Mouse (Mus musculus) embryonic facial prominence, embryonic 14.5 days (tissue): Measurements from ENCODE around the gene Anapc13. TPM values are rescaled to one million over a fixed set of nuclear protein-coding genes. Genes with fewer than 3 reads are reported as not detected.
A peak's percentile ranks its signal among the peaks of the same experiment; 100 is the strongest.

Experiments used
- ATAC-seq: fragments of 200-750 bp; cut with Nextera tagmentation; 2 replicates; pipeline ENCODE4 v1.8.0; 2017; ENCODE audit warnings: low read depth, moderate number of reproducible peaks, moderate TSS enrichment
- DNase-seq: peaks from one replicate; pipeline ENCODE4 v3.0.0-alpha.2; 2015; ENCODE audit warnings: low spot score
- H3K27ac ChIP-seq: fragments of 300-500 bp; sonication (generic); replicated peaks from 2 replicates; pipeline ENCODE4 v1.5.1; 2014; ENCODE audit warnings: low read depth, mild to moderate bottlenecking, low read length, moderate library complexity
- H3K27me3 ChIP-seq: fragments of 300-500 bp; sonication (generic); replicated peaks from 2 replicates; pipeline ENCODE4 v1.6.1; 2014; ENCODE audit warnings: low read length; ENCODE audit not compliant: control insufficient read depth, insufficient read depth
- H3K36me3 ChIP-seq: fragments of 300-500 bp; sonication (generic); 2 replicates; pipeline ENCODE4 v1.6.1; 2014; ENCODE audit warnings: low read length, mixed read lengths; ENCODE audit not compliant: control insufficient read depth, insufficient read depth
- H3K4me1 ChIP-seq: fragments of 300-500 bp; sonication (generic); 2 replicates; pipeline ENCODE4 v1.6.1; 2014; ENCODE audit warnings: antibody characterized with exemption, low read length; ENCODE audit not compliant: control insufficient read depth, insufficient read depth
- H3K4me2 ChIP-seq: fragments of 300-500 bp; sonication (generic); 2 replicates; pipeline ENCODE4 v1.6.1; 2014; ENCODE audit warnings: low read depth, mild to moderate bottlenecking, low read length, moderate library complexity, mixed read lengths
- H3K4me3 ChIP-seq: fragments of 300-500 bp; sonication (generic); 2 replicates; pipeline ENCODE4 v1.5.1; 2014; ENCODE audit warnings: low read depth, mild to moderate bottlenecking, low read length
- H3K9ac ChIP-seq: fragments of 300-500 bp; sonication (generic); 2 replicates; pipeline ENCODE4 v1.6.1; 2014; ENCODE audit warnings: low read depth, mild to moderate bottlenecking, low read length, moderate library complexity, mixed read lengths
- H3K9me3 ChIP-seq: fragments of 300-500 bp; sonication (generic); 2 replicates; pipeline ENCODE4 v1.6.1; 2016; ENCODE audit warnings: low read length; ENCODE audit not compliant: control insufficient read depth
- WGBS: fragments of 180-500 bp; shearing (Covaris S2); extraction: QIAGEN DNeasy Blood & Tissue Kit; methylation state at CpG from one replicate; pipeline ENCODE4 v1.1.7; 2014; 5-methylcytosine and 5-hydroxymethylcytosine counted together
- polyA plus RNA-seq: library from polyadenylated mRNA; unstranded; fragments of >200 nt; fragmentation: Nextera tagmentation; extraction: Ambion mirVana; gene quantifications from 2 replicates; pipeline ENCODE4 v1.2.1, GENCODE M21; 2014

Anapc13 gene
- polyA plus RNA-seq, 1 experiment from 2014 or later = 190 TPM

DNA sequence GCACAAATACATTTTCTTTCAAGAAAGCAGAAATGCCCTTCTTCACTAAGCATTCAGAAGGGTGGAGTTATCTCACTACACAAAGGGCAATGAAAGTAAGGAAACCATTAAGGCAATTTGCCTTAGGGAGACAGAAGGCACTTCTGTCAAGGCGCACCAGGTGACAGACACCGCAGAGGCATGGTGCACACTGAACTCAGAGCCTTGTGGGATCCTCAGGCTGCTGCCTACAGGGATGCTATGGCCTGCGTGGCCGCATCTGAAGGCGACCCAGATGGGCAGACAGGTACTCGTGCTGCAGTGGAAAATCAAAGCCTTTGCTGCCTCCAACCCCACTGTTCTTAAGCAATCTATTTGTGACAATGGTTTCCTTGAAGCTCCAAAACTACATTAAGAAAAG, 20.9 kb upstream of the Anapc13 start:
- 73% methylated on average over 6 of the region's 6 CpGs for WGBS
- ATAC-seq = no peak
- Histone ChIP-seq H3K36me3 (peaks cover 31% of the 10 kb centered on the region), H3K4me3 (no peak overlapping the region), H3K9me3 (no peaks in the 10 kb centered on the region), H3K4me1 (no peaks in the 10 kb centered on the region), H3K4me2 (no peak overlapping the region), H3K27ac (no peak overlapping the region), H3K27me3 (no peaks in the 10 kb centered on the region), H3K9ac (no peak overlapping the region)
- no peak for DNase-seq

DNA sequence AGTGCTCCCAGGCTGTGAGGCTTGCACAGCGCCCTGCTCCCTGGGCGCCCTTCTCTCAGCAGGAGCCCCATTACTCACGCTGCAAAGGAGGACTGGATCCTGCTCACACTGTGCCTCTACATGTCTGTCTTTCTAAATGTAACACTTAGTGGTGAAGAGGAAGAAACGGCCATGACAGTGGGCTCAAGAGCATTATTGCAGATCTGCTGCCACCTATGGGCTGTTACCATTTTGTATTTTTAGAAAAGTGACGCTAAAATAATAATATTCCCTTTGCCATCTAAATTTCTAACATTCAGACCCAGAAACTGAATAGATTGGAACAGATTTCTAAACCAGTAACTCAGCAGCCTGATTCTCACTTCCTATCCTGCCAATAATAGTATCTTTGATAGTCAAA, 18.6 kb upstream of the Anapc13 start:
- WGBS = 70% methylated on average over 5 of the region's 5 CpGs
- no peaks in the 10 kb centered on the region for H3K4me1 ChIP-seq
- no peak for ATAC-seq

DNA sequence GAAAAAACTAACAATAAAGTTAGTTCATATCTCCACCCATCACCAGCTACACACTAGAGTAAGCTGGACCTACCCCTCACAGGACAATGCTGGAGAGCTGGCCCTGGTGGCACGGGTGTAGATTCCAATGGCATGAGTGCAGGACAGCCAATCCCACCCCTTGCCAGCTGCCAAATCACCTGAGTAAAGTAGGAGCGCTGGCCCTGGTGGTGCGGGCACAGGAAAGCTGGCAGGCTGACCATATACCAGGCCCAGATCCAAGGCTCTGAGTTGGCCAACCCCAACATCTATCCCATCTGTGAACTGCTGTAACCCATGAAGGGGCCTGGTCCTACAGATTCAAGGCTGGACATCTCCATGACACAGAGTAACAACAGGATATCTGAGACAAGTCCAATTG, 16.9 kb upstream of the Anapc13 start:
- Histone ChIP-seq H3K4me3 (no peak overlapping the region), H3K36me3 (peaks cover 47% of the 10 kb centered on the region), H3K27ac (no peak overlapping the region), H3K4me1 (no peaks in the 10 kb centered on the region), H3K4me2 (no peak overlapping the region), H3K27me3 (no peaks in the 10 kb centered on the region), H3K9ac (no peak overlapping the region), H3K9me3 (no peaks in the 10 kb centered on the region)
- ATAC-seq (no peak), DNase-seq (no peak)
- WGBS = 87% methylated on average over 3 of the region's 3 CpGs

More for the DNA sequence above, 18.6 kb upstream of the Anapc13 start:
- H3K4me2 ChIP-seq = no peak overlapping the region
- H3K36me3 ChIP-seq = peaks cover 40% of the 10 kb centered on the region
- H3K4me3 ChIP-seq = no peak overlapping the region
- no peak overlapping the region for H3K9ac ChIP-seq
- no peaks in the 10 kb centered on the region for H3K9me3 ChIP-seq
- no peak for DNase-seq
- H3K27me3 ChIP-seq = no peaks in the 10 kb centered on the region
- H3K27ac ChIP-seq = no peak overlapping the region

DNA sequence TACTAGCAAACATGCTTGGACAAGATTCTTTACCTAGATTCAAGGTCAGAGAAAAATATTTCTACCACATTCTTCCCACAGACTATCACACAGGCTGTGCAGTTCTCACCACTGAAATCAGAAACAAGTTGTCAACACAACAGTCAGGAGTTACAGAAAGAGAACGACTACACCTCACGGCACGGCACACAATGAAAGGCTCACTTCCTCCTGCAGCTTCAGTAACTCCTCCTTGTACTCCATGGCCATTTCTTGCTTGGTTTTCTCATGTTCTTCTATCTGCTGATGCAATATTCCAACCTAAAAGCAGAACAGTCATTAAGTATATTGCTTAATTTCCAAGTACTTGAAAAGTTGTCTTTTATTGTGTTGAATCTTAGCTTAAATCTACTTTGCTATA, 11.0 kb upstream of the Anapc13 start:
- DNase-seq (no peak), ATAC-seq (no peak)
- Histone ChIP-seq H3K36me3 (peaks cover 55% of the 10 kb centered on the region), H3K27ac (no peak overlapping the region), H3K4me1 (no peaks in the 10 kb centered on the region), H3K27me3 (no peaks in the 10 kb centered on the region), H3K4me3 (no peak overlapping the region), H3K9me3 (no peaks in the 10 kb centered on the region), H3K9ac (no peak overlapping the region), H3K4me2 (no peak overlapping the region)
- WGBS = 73% methylated on average over 3 of the region's 3 CpGs

DNA sequence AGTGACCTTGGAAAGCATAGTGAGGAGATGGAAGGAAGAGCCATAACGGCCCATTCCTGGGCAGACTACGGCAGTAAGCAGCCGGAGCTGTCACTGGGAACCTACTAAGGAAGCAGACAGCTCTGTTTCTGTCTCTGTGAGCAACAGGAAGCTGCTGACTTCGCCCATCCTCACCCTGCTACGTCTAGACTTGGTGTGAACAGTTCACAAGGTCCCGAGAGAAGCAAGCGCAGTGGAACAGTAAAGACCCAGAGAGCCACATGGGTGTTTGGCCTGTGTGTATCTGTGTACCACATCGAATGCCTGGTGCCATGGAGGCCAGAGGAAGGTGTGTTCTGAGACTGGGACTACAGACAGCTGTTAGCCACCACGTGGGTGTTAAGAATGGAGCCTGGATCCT, 9.8 kb upstream of the Anapc13 start:
- WGBS = 83% methylated on average over 9 of the region's 9 CpGs
- Histone ChIP-seq H3K27ac (no peak overlapping the region), H3K9me3 (no peaks in the 10 kb centered on the region), H3K4me2 (no peak overlapping the region), H3K9ac (no peak overlapping the region), H3K4me3 (no peak overlapping the region), H3K27me3 (no peaks in the 10 kb centered on the region), H3K4me1 (0 out of 2 replicates have a peak, but pooled peaks cover under 1% of the 10 kb centered on the region), H3K36me3 (peaks cover 44% of the 10 kb centered on the region)
- no peak for DNase-seq
- no peak for ATAC-seq

DNA sequence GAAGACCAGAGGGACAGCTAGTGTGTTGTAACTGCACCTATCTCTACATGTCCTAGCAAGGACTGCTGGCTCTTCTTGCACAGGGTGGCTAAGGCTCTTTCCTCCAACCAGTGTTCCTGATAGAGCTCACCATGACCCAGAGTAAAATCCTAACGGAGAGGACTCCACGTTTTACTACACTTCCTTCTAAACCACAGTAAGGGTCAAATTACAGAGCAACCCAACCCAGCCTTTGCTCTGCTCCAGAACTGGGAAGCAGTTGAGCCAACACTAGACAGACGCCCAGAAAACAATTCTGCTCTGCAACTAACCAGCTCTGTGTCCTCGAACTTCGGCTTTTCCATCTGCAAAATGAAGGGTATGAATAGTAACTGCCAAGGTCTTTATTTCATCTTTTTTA, 4.7 kb upstream of the Anapc13 start:
- DNase-seq (no peak), ATAC-seq (no peak)
- Histone ChIP-seq H3K4me3 (no peak overlapping the region), H3K27me3 (no peaks in the 10 kb centered on the region), H3K4me1 (peaks cover 6% of the 10 kb centered on the region), H3K4me2 (no peak overlapping the region), H3K27ac (no peak overlapping the region), H3K9ac (no peak overlapping the region), H3K9me3 (no peaks in the 10 kb centered on the region), H3K36me3 (peaks cover 15% of the 10 kb centered on the region)
- 43% methylated on average over 5 of the region's 5 CpGs for WGBS

DNA sequence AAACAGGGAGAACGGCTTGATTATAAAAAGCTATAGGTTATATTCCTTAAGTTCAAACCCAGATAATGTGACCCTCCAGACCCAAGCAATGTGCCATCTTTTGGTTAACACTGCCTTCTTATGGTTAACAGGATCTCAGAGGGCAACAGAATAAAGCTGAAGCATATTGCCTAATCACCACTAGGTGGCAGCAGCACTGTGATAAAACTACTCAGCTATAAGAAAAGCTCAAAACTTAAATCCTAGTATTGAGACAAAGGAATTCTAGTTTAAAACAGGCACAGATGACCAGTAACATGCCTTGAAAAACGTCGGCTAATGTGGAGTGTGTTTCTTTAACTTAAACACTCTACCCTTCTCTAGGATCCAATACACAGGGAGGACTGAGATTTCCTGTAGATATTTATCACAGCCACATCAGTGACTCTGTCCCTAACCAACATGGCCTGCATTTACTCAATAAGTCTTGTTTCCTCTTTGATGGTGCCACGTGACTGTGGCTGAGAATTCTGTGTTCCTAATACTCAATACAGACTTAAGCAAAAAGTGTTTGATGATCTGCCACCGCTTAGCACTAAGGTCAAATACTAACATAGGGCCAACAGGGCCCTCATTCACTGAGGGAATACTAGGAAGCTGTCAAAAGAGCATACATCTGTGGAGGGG, 3.8 kb upstream of the Anapc13 start:
- no peak for ATAC-seq
- peaks cover 12% of the 10 kb centered on the region for H3K36me3 ChIP-seq
- no peak overlapping the region for H3K4me3 ChIP-seq
- H3K4me1 ChIP-seq = peaks cover 10% of the 10 kb centered on the region
- 29% methylated on average over 5 of the region's 5 CpGs for WGBS
- H3K4me2 ChIP-seq = no peak overlapping the region
- no peak overlapping the region for H3K9ac ChIP-seq
- peak overlapping the region; percentile 44; the same call in 1 of the 2 replicates for H3K27ac ChIP-seq
- DNase-seq = peak; percentile 87
- no peaks in the 10 kb centered on the region for H3K27me3 ChIP-seq
- no peaks in the 10 kb centered on the region for H3K9me3 ChIP-seq

DNA sequence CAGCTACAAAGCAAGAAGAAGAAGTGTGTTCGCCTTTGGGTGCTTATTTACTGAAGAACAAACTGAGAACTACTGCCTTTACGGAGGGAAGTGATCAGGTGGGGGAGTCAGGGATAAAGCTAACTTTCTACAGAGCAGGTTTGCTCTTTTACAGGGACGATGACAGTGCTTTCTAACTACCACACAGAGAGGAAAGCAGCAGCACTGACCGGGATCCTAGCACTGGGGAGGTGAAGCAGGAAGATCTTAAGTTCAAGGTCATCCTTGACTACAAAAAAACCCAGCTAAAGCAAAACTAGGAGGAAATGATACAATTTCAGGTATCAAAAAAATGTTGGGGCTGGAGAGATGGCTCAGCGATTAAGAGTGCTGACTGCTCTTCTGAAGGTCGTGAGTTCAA, 3.2 kb upstream of the Anapc13 start:
- Histone ChIP-seq H3K27ac (peak overlapping the region; percentile 44; the same call in 1 of the 2 replicates), H3K4me1 (peaks cover 15% of the 10 kb centered on the region), H3K9ac (no peak overlapping the region), H3K36me3 (peaks cover 12% of the 10 kb centered on the region), H3K4me3 (no peak overlapping the region), H3K27me3 (no peaks in the 10 kb centered on the region), H3K4me2 (no peak overlapping the region), H3K9me3 (no peaks in the 10 kb centered on the region)
- 84% methylated on average over 6 of the region's 6 CpGs for WGBS
- ATAC-seq (no peak), DNase-seq (no peak)

DNA sequence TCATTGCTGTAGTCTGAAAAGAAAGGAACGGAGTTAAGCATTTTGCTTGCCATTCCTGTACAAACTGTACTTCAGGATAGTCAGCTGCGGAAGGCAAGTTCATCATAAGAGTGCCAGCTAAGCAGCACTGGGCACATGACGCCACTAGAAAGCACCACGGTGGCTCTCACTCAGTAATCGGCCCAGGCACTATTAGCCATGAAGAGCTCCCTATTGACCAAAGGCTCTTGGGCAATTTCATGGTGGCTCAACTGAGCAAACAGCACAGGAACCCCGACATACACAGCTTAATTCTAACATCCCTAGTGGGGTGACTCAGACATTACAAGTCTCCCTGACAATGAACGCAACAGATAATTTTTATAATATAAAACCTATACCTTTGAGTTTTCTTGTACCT, 2.5 kb upstream of the Anapc13 start:
- WGBS = 87% methylated on average over 7 of the region's 7 CpGs
- H3K4me1 ChIP-seq = peaks cover 15% of the 10 kb centered on the region
- H3K9ac ChIP-seq = no peak overlapping the region
- DNase-seq = no peak
- H3K27me3 ChIP-seq = no peaks in the 10 kb centered on the region
- H3K27ac ChIP-seq = no peak overlapping the region
- peaks cover 7% of the 10 kb centered on the region for H3K36me3 ChIP-seq
- H3K9me3 ChIP-seq = no peaks in the 10 kb centered on the region
- no peak overlapping the region for H3K4me2 ChIP-seq
- no peak overlapping the region for H3K4me3 ChIP-seq
- ATAC-seq = no peak
